Mouse (Mus musculus): ENCODE measurements at regions not wholly inside any gene's neighbourhood (a gene's known extent, or its start where the extent isn't known, plus 50 kb on each side); places are given as distances from the start of the nearest gene placed in this dataset.

- no peak for TF ChIP-seq CTCF (IDR thresholded peaks at IDR 0.05; ENCODE audit: insufficient read depth, low read depth, low read length)
- TF ChIP-seq POLR2A (IDR thresholded peaks at IDR 0.05; ENCODE audit: insufficient read depth, low read depth, low read length), result no peak
These were observed 692.6 kb upstream of the Adgra3 start for GRCm38 (mm10) chr5:50751358-50751757.

All from olfactory bulb, adult 2 months (tissue).